Mouse (Mus musculus): ENCODE data around the gene Opcml.

GRCm38 (mm10) chr9:28013192-28013591, 222.6 kb downstream of the Opcml start:
- no peak for TF ChIP-seq MYOD1 (IDR thresholded peaks at IDR 0.05; ENCODE audit: control insufficient read depth in 1 of 3, insufficient read length in 2 of 3, low read depth in 2 of 3)
- TF ChIP-seq POLR2A (IDR thresholded peaks at IDR 0.05; ENCODE audit: insufficient read length, low read depth): no peak
